Mouse (Mus musculus) urinary bladder, postnatal 4 days (tissue): Measurements from ENCODE around the gene Igll1.
A peak's percentile ranks its signal among the peaks of the same experiment; 100 is the strongest.
"Not testable (repeated sequence)": the region's sequence is repeated elsewhere in the genome, so short reads cannot be mapped to it uniquely, and the experiment has no call there.

Experiments used
- DNase-seq, 2 experiments: peaks; one replicate each; pipeline ENCODE4 v3.0.0; 2021 to 2022; ENCODE audit warnings: low spot score in 2 of 2

Gene Igll1

GRCm38 (mm10) chr16:16863978-16864377 lies at the start of gene Igll1:
Igll1 (minus strand) TSS chr16:16863985.
- DNase-seq = peak; percentile 12 to 35

GRCm38 (mm10) chr16:16913440-16913839 lies 49.7 kb upstream of the Igll1 start:
- no peak for DNase-seq

GRCm38 (mm10) chr16:16911641-16912597 lies 48.1 kb upstream of the Igll1 start:
- DNase-seq = peak; percentile 79 to 82

GRCm38 (mm10) chr16:16907799-16908198 lies 44.0 kb upstream of the Igll1 start:
- DNase-seq = no peak

- DNase-seq = no peak
Measured at GRCm38 (mm10) chr16:16903188-16903587, 39.4 kb upstream of the Igll1 start.

GRCm38 (mm10) chr16:16902329-16902728 lies 38.5 kb upstream of the Igll1 start:
- DNase-seq = no peak

- no peak for DNase-seq
Measured at GRCm38 (mm10) chr16:16897056-16897584, 33.3 kb upstream of the Igll1 start.

- DNase-seq = peak; percentile 91 to 94
Measured at GRCm38 (mm10) chr16:16896382-16897055, 32.7 kb upstream of the Igll1 start, which contains the start of gene Ppm1f. Ppm1f (plus strand) TSS chr16:16896469.

GRCm38 (mm10) chr16:16896015-16896381 lies 32.2 kb upstream of the Igll1 start:
- no peak for DNase-seq

GRCm38 (mm10) chr16:16892366-16892765 lies 28.6 kb upstream of the Igll1 start:
- no peak for DNase-seq

- no peak for DNase-seq
Measured at GRCm38 (mm10) chr16:16888341-16888740, 24.6 kb upstream of the Igll1 start.

- DNase-seq = no peak
Measured at GRCm38 (mm10) chr16:16879025-16879424, 15.2 kb upstream of the Igll1 start.

- DNase-seq = peak; percentile 86 to 88
Measured at GRCm38 (mm10) chr16:16870617-16871331, 7.0 kb upstream of the Igll1 start, which contains the start of the genes Top3b and Vpreb1. Top3b (plus strand) TSS chr16:16870736. Vpreb1 (minus strand) TSS chr16:16870843.

- no peak for DNase-seq
Measured at GRCm38 (mm10) chr16:16870241-16870616, 6.4 kb upstream of the Igll1 start.

GRCm38 (mm10) chr16:16865696-16866561 lies 2.1 kb upstream of the Igll1 start:
- DNase-seq = no peak

- peak in 1 of 2 experiments; percentile 58 for DNase-seq
Measured at GRCm38 (mm10) chr16:16865217-16865616, 1.4 kb upstream of the Igll1 start.

- peak; percentile 4 to 25 for DNase-seq
Measured at GRCm38 (mm10) chr16:16862288-16862687, 1.5 kb downstream of the Igll1 start.

GRCm38 (mm10) chr16:16856731-16857476 lies 6.9 kb downstream of the Igll1 start:
- DNase-seq = no peak

GRCm38 (mm10) chr16:16856054-16856453 lies 7.7 kb downstream of the Igll1 start:
- DNase-seq = not testable (repeated sequence)

GRCm38 (mm10) chr16:16855541-16855940 lies 8.2 kb downstream of the Igll1 start:
- DNase-seq = no peak
